Comparison of ENCODE assay signal across 11 mouse cellular contexts in genomic region chr11:100947548-100947947, GRCm38 (mm10). TPM values are rescaled to one million over a fixed set of nuclear protein-coding genes. Genes with fewer than 3 reads are reported as not detected.
DNase-seq lines count a peak whose midpoint lies in the region; ATAC-seq and TF ChIP-seq lines count a peak whose summit lies in the region.
"Had no signal": no experiment of that assay in that cellular context is flagged by ENCODE, and none has a peak within 500 bp of the region (broad histone marks: within the 10 kb centered on the region; RNA-seq: fewer than 3 reads in every experiment).

No protein-coding gene starts in this region.

- TF ChIP-seq POLR2A in MEL (IDR thresholded peaks at IDR 0.05; ENCODE audit: control insufficient read depth in 1 of 2, insufficient read depth in 1 of 2, low read depth in 1 of 2, low read length in 2 of 2, poor library complexity in 1 of 2): no peak

- DNase-seq in A20 (ENCODE audit: low read depth, low spot score) (peak; percentile 71), MEL (ENCODE audit: low read depth, low spot score) (peak; percentile 76)
- no peak for DNase-seq in liver, embryonic 14.5 days (ENCODE audit: low read depth in 3 of 3, low spot score in 3 of 3)
- no peak for DNase-seq in heart, adult 11 months
- DNase-seq in midbrain, embryonic 14.5 days: no peak

- H3K27ac ChIP-seq in intestine, postnatal 0 days (ENCODE audit: low read depth, low read length): no peak overlapping the region
- H3K27ac ChIP-seq in intestine, embryonic 15.5 days: no peak overlapping the region
- H3K27ac ChIP-seq in MEL (ENCODE audit: control insufficient read depth, low read depth, low read length): no peak overlapping the region
- H3K27ac ChIP-seq in liver, embryonic 14.5 days: no peak overlapping the region
- no peak overlapping the region for H3K27ac ChIP-seq in hindbrain, embryonic 16.5 days (ENCODE audit: low read depth, low read length)
- no peak overlapping the region for H3K27ac ChIP-seq in midbrain, embryonic 14.5 days (replicated peaks; ENCODE audit: low read depth, low read length)
- H3K27ac ChIP-seq: liver, embryonic 15.5 days; stomach, embryonic 15.5 days had no signal

- no peaks in the 10 kb centered on the region for H3K9me3 ChIP-seq in intestine, postnatal 0 days (ENCODE audit: control insufficient read depth)
- H3K9me3 ChIP-seq in intestine, embryonic 15.5 days: no peaks in the 10 kb centered on the region
- H3K9me3 ChIP-seq in MEL (replicated peaks; ENCODE audit: insufficient read depth, low read length): no peaks in the 10 kb centered on the region
- no peaks in the 10 kb centered on the region; the same call in 1 of the 2 replicates for H3K9me3 ChIP-seq in liver, embryonic 14.5 days (ENCODE audit: control insufficient read depth, low read length)
- no peaks in the 10 kb centered on the region for H3K9me3 ChIP-seq in hindbrain, embryonic 16.5 days (ENCODE audit: control insufficient read depth, low read length)
- H3K9me3 ChIP-seq in midbrain, embryonic 14.5 days (ENCODE audit: control insufficient read depth, low read length): no peaks in the 10 kb centered on the region
- H3K9me3 ChIP-seq: liver, embryonic 15.5 days; stomach, embryonic 15.5 days had no signal

- TF ChIP-seq CTCF in intestine, postnatal 0 days (IDR thresholded peaks at IDR 0.05; ENCODE audit: low read depth): peak; percentile 64
- peak; percentile 68 to 92 (median 77) for TF ChIP-seq CTCF in MEL (IDR thresholded peaks at IDR 0.05 in 2 of 3, conservative IDR thresholded peaks at IDR 0.05 in 1 of 3; ENCODE audit: control insufficient read depth in 1 of 3, insufficient read depth in 1 of 3, low read depth in 2 of 3, low read length in 3 of 3, poor library complexity in 1 of 3, severe bottlenecking in 1 of 3)
- peak; percentile 64 for TF ChIP-seq CTCF in liver, embryonic 14.5 days (IDR thresholded peaks at IDR 0.05; ENCODE audit: low read depth)

- TF ChIP-seq EP300 in MEL (IDR thresholded peaks at IDR 0.05; ENCODE audit: low read depth in 1 of 2, low read length in 2 of 2): no peak
- TF ChIP-seq EP300 in liver, embryonic 14.5 days (IDR thresholded peaks at IDR 0.05; ENCODE audit: low read depth): no peak

- H3K79me2 ChIP-seq in MEL (ENCODE audit: control insufficient read depth, insufficient read depth, low read length, poor library complexity): no peaks in the 10 kb centered on the region

- H3K4me1 ChIP-seq in intestine, postnatal 0 days (replicated peaks; ENCODE audit: control insufficient read depth, insufficient read depth, low read length): 0 out of 2 replicates have a peak, but pooled peaks cover 3% of the 10 kb centered on the region
- 0 out of 2 replicates have a peak, but pooled peaks cover 3% of the 10 kb centered on the region for H3K4me1 ChIP-seq in intestine, embryonic 15.5 days (replicated peaks)
- H3K4me1 ChIP-seq in MEL (ENCODE audit: control insufficient read depth in 1 of 2, insufficient read depth in 2 of 2, low read length in 2 of 2): peaks cover 0 to 6% of the 10 kb centered on the region in 2 experiments; a peak in 3 of 4 replicates
- H3K4me1 ChIP-seq in liver, embryonic 14.5 days (replicated peaks; ENCODE audit: control insufficient read depth in 2 of 2, insufficient read depth in 2 of 2, low read length in 1 of 2): peaks cover 0 to 14% of the 10 kb centered on the region in 2 experiments; a peak in 2 of 4 replicates
- H3K4me1 ChIP-seq in hindbrain, embryonic 16.5 days (ENCODE audit: control insufficient read depth, insufficient read depth, low read depth, low read length): no peaks in the 10 kb centered on the region
- no peaks in the 10 kb centered on the region for H3K4me1 ChIP-seq in midbrain, embryonic 14.5 days (ENCODE audit: control insufficient read depth, insufficient read depth, low read length)

- no peak overlapping the region for H3K9ac ChIP-seq in intestine, postnatal 0 days (ENCODE audit: low read depth, low read length)
- H3K9ac ChIP-seq in intestine, embryonic 15.5 days: no peak overlapping the region
- H3K9ac ChIP-seq in MEL (ENCODE audit: control insufficient read depth, low read depth, low read length, poor library complexity, severe bottlenecking): no peak overlapping the region
- H3K9ac ChIP-seq in liver, embryonic 14.5 days (replicated peaks): no peak overlapping the region
- H3K9ac ChIP-seq in hindbrain, embryonic 16.5 days (ENCODE audit: low read depth, low read length): no peak overlapping the region
- no peak overlapping the region for H3K9ac ChIP-seq in midbrain, embryonic 14.5 days (replicated peaks; ENCODE audit: low read length)
- H3K9ac ChIP-seq: liver, embryonic 15.5 days; stomach, embryonic 15.5 days had no signal

- no peak for ATAC-seq in intestine, postnatal 0 days
- no peak for ATAC-seq in intestine, embryonic 15.5 days
- no peak for ATAC-seq in liver, embryonic 14.5 days (ENCODE audit: insufficient read depth)
- no peak for ATAC-seq in hindbrain, embryonic 16.5 days
- ATAC-seq in midbrain, embryonic 14.5 days (ENCODE audit: low FRiP score, low TSS enrichment): no peak

- H3K27me3 ChIP-seq in intestine, postnatal 0 days (replicated peaks; ENCODE audit: control insufficient read depth, insufficient read depth, low read length): no peaks in the 10 kb centered on the region
- H3K27me3 ChIP-seq in intestine, embryonic 15.5 days (replicated peaks): no peaks in the 10 kb centered on the region
- H3K27me3 ChIP-seq in MEL (ENCODE audit: control insufficient read depth in 1 of 2, insufficient read depth in 2 of 2, low read length in 2 of 2): no peaks in the 10 kb centered on the region
- no peaks in the 10 kb centered on the region for H3K27me3 ChIP-seq in liver, embryonic 14.5 days (ENCODE audit: control insufficient read depth, insufficient read depth, low read length)
- no peaks in the 10 kb centered on the region for H3K27me3 ChIP-seq in hindbrain, embryonic 16.5 days (replicated peaks; ENCODE audit: control insufficient read depth, insufficient read depth, low read length)
- no peaks in the 10 kb centered on the region for H3K27me3 ChIP-seq in midbrain, embryonic 14.5 days (ENCODE audit: control insufficient read depth, insufficient read depth, low read length)
- H3K27me3 ChIP-seq: liver, embryonic 15.5 days; stomach, embryonic 15.5 days had no signal

- no peak overlapping the region for H3K4me3 ChIP-seq in intestine, postnatal 0 days (ENCODE audit: low read depth, low read length)
- no peak overlapping the region for H3K4me3 ChIP-seq in intestine, embryonic 15.5 days (replicated peaks)
- H3K4me3 ChIP-seq in MEL (ENCODE audit: control insufficient read depth in 1 of 2, insufficient read depth in 1 of 2, low read depth in 2 of 2, low read length in 2 of 2): no peak overlapping the region
- no peak overlapping the region for H3K4me3 ChIP-seq in liver, embryonic 14.5 days (ENCODE audit: insufficient read depth in 1 of 2, low read depth in 2 of 2, low read length in 2 of 2)
- H3K4me3 ChIP-seq in hindbrain, embryonic 16.5 days (ENCODE audit: low read length): no peak overlapping the region
- no peak overlapping the region for H3K4me3 ChIP-seq in midbrain, embryonic 14.5 days (replicated peaks; ENCODE audit: low read depth, low read length)
- H3K4me3 ChIP-seq: liver, embryonic 15.5 days; myocyte; stomach, embryonic 15.5 days had no signal

- H3K36me3 ChIP-seq in intestine, postnatal 0 days (ENCODE audit: control insufficient read depth, insufficient read depth): no peaks in the 10 kb centered on the region
- no peaks in the 10 kb centered on the region for H3K36me3 ChIP-seq in intestine, embryonic 15.5 days
- H3K36me3 ChIP-seq in MEL (ENCODE audit: control insufficient read depth in 1 of 2, insufficient read depth in 2 of 2, low read length in 2 of 2): no peaks in the 10 kb centered on the region
- no peaks in the 10 kb centered on the region for H3K36me3 ChIP-seq in liver, embryonic 14.5 days (replicated peaks; ENCODE audit: control insufficient read depth, insufficient read depth, low read depth)
- H3K36me3 ChIP-seq in hindbrain, embryonic 16.5 days (ENCODE audit: control insufficient read depth, insufficient read depth, low read length): no peaks in the 10 kb centered on the region
- H3K36me3 ChIP-seq in midbrain, embryonic 14.5 days (ENCODE audit: control insufficient read depth, insufficient read depth, low read length): no peaks in the 10 kb centered on the region
- H3K36me3 ChIP-seq: liver, embryonic 15.5 days; stomach, embryonic 15.5 days had no signal

- no peak overlapping the region for H3K4me2 ChIP-seq in intestine, postnatal 0 days (replicated peaks; ENCODE audit: low read depth)
- H3K4me2 ChIP-seq in intestine, embryonic 15.5 days (replicated peaks): no peak overlapping the region
- H3K4me2 ChIP-seq in liver, embryonic 14.5 days (ENCODE audit: low read depth): no peak overlapping the region
- no peak overlapping the region for H3K4me2 ChIP-seq in hindbrain, embryonic 16.5 days (ENCODE audit: low read length)
- H3K4me2 ChIP-seq in midbrain, embryonic 14.5 days (ENCODE audit: low read length): no peak overlapping the region
- H3K4me2 ChIP-seq: liver, embryonic 15.5 days; stomach, embryonic 15.5 days had no signal

- TF ChIP-seq RAD21 in MEL (IDR thresholded peaks at IDR 0.05; ENCODE audit: low read depth, low read length): peak; percentile 93

RNA-seq across cellular contexts. Expression of gene Stat3, which starts 8.2 kb away (rescaled TPM):
- 61.2 and 68.6 TPM in 2 replicates for polyA plus RNA-seq in intestine, postnatal 0 days (2015; fragmentation: Nextera tagmentation; extraction: Ambion mirVana)
- 45.8 and 48.9 TPM in 2 replicates for polyA plus RNA-seq in intestine, embryonic 15.5 days (2015; fragmentation: Nextera tagmentation; extraction: Ambion mirVana)
- 25.7 and 31.1 TPM in 2 replicates for total RNA-seq in MEL (2012; rRNA removed)
- 100 to 1,000 TPM in 1 of 2 experiments, 10 to 100 TPM in 1; 64.7 to 249 TPM for polyA plus RNA-seq in MEL (2012; ENCODE audit: insufficient read depth in 1 of 2, insufficient read length in 2 of 2, low read depth in 1 of 2, low replicate concordance in 2 of 2, missing spikeins in 1 of 2)
- polyA plus RNA-seq in liver, embryonic 14.5 days (2012; rRNA removed): 15.0 and 17.7 TPM in 2 replicates
- polyA plus RNA-seq in liver, embryonic 14.5 days (2014; fragmentation: Nextera tagmentation; extraction: Ambion mirVana): 27.2 and 27.4 TPM in 2 replicates
- polyA plus RNA-seq in hindbrain, embryonic 16.5 days (2015; fragmentation: Nextera tagmentation; extraction: Ambion mirVana): 49.2 and 49.5 TPM in 2 replicates
- 29.6 and 30.6 TPM in 2 replicates for polyA plus RNA-seq in midbrain, embryonic 14.5 days (2014; fragmentation: Nextera tagmentation; extraction: Ambion mirVana)

RNA-seq across cellular contexts. Expression of gene Cavin1, which starts 23.1 kb away (rescaled TPM):
- 191 and 207 TPM in 2 replicates for polyA plus RNA-seq in intestine, postnatal 0 days (2015; fragmentation: Nextera tagmentation; extraction: Ambion mirVana)
- 223 and 237 TPM in 2 replicates for polyA plus RNA-seq in intestine, embryonic 15.5 days (2015; fragmentation: Nextera tagmentation; extraction: Ambion mirVana)
- total RNA-seq in MEL (2012; rRNA removed): 2.9 and 3.4 TPM in 2 replicates
- 1 to 10 TPM in 1 of 2 experiments, not detected in 1; 9.0 TPM for polyA plus RNA-seq in MEL (2012; ENCODE audit: insufficient read depth in 1 of 2, insufficient read length in 2 of 2, low read depth in 1 of 2, low replicate concordance in 2 of 2, missing spikeins in 1 of 2)
- 5.0 and 7.0 TPM in 2 replicates for polyA plus RNA-seq in liver, embryonic 14.5 days (2012; rRNA removed)
- polyA plus RNA-seq in liver, embryonic 14.5 days (2014; fragmentation: Nextera tagmentation; extraction: Ambion mirVana): 8.1 and 8.7 TPM in 2 replicates
- polyA plus RNA-seq in hindbrain, embryonic 16.5 days (2015; fragmentation: Nextera tagmentation; extraction: Ambion mirVana): 47.0 and 61.8 TPM in 2 replicates
- 8.0 and 16.3 TPM in 2 replicates for polyA plus RNA-seq in midbrain, embryonic 14.5 days (2014; fragmentation: Nextera tagmentation; extraction: Ambion mirVana)

Comparison
In these comparisons a context has a peak if more than half of its experiments do, and no peak if none do; other contexts are left out.
1. DNase-seq: peak in A20 (single experiment) and MEL (single experiment); none in liver, embryonic 14.5 days (0 of 3), heart, adult 11 months (single experiment) and midbrain, embryonic 14.5 days (single experiment).
2. Peak in every context shown above with its lines, with median percentiles within 50 percentile points of each other: CTCF ChIP-seq.